Mouse (Mus musculus) kidney, embryonic 14.5 days (tissue): ENCODE data around the gene Sorcs2. TPM values are rescaled to one million over a fixed set of nuclear protein-coding genes. Genes with fewer than 3 reads are reported as not detected.

Source experiments
- ATAC-seq: fragments of 200-750 bp; cut with Nextera tagmentation; 2 replicates; pipeline ENCODE4 v1.8.0; 2017; ENCODE audit warnings: moderate number of reproducible peaks, mild to moderate bottlenecking, moderate TSS enrichment, moderate library complexity; ENCODE audit not compliant: low FRiP score, low TSS enrichment
- H3K27ac ChIP-seq: fragments of 300-500 bp; sonication (generic); 2 replicates; pipeline ENCODE4 v1.5.1; 2014; ENCODE audit warnings: low read depth, mild to moderate bottlenecking, low read length, moderate library complexity, mixed read lengths
- H3K27me3 ChIP-seq: fragments of 300-500 bp; sonication (generic); 2 replicates; pipeline ENCODE4 v1.6.1; 2014; ENCODE audit warnings: mild to moderate bottlenecking, low read length; ENCODE audit not compliant: control insufficient read depth, insufficient read depth
- H3K36me3 ChIP-seq: fragments of 300-500 bp; sonication (generic); 2 replicates; pipeline ENCODE4 v1.6.1; 2014; ENCODE audit warnings: low read length, mixed read lengths; ENCODE audit not compliant: control insufficient read depth, insufficient read depth
- H3K4me1 ChIP-seq: fragments of 300-500 bp; sonication (generic); 2 replicates; pipeline ENCODE4 v1.6.1; 2014; ENCODE audit warnings: low read length, mixed read lengths; ENCODE audit not compliant: control insufficient read depth, insufficient read depth
- H3K4me2 ChIP-seq: fragments of 300-500 bp; sonication (generic); replicated peaks from 2 replicates; pipeline ENCODE4 v1.6.1; 2014; ENCODE audit warnings: low read depth, mild to moderate bottlenecking, low read length
- H3K4me3 ChIP-seq: fragments of 300-500 bp; sonication (generic); 2 replicates; pipeline ENCODE4 v1.5.1; 2014; ENCODE audit warnings: mild to moderate bottlenecking, low read length
- H3K9ac ChIP-seq: fragments of 300-500 bp; sonication (generic); 2 replicates; pipeline ENCODE4 v1.6.1; 2014; ENCODE audit warnings: low read depth, mild to moderate bottlenecking, low read length, moderate library complexity
- H3K9me3 ChIP-seq: fragments of 300-500 bp; sonication (generic); 2 replicates; pipeline ENCODE4 v1.6.1; 2016; ENCODE audit warnings: low read length; ENCODE audit not compliant: control insufficient read depth
- WGBS: fragments of 180-500 bp; shearing (Covaris S2); extraction: QIAGEN DNeasy Blood & Tissue Kit; methylation state at CpG from one replicate; pipeline ENCODE4 v1.1.7; 2014; 5-methylcytosine and 5-hydroxymethylcytosine counted together
- polyA plus RNA-seq: library from polyadenylated mRNA; unstranded; fragments of >200 nt; fragmentation: Nextera tagmentation; extraction: Ambion mirVana; gene quantifications from 2 replicates; pipeline ENCODE4 v1.2.1, GENCODE M21; 2014

The Sorcs2 gene
- polyA plus RNA-seq, 1 experiment from 2014 or later = 10.3 TPM

DNA sequence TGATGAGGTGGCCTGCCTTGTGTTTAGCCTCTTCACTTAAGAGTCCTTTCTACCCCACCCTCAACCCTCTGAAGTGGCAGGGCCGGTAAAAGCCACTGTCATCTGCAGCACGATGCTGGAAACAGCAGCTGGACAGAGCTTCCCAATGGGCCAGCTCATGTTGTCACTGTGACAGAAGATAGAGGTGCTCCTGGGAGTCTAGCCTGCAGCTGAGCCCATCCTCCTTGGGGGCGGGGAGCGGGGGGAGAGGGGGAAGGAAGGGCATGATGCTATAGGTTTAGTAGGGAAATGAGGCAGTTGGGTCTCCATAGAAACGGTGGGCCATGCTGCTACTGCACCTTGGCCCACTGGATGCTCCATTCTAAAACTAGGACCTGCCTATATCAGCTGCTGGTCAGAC lies 279.9 kb downstream of the Sorcs2 start:
- H3K4me2 ChIP-seq = no peak overlapping the region
- H3K9me3 ChIP-seq = no peaks in the 10 kb centered on the region
- H3K27ac ChIP-seq = no peak overlapping the region
- H3K27me3 ChIP-seq = no peaks in the 10 kb centered on the region
- no peaks in the 10 kb centered on the region for H3K36me3 ChIP-seq
- H3K4me1 ChIP-seq = peaks cover 10% of the 10 kb centered on the region
- H3K9ac ChIP-seq = no peak overlapping the region
- WGBS = 56% methylated on average over 5 of the region's 5 CpGs
- no peak overlapping the region for H3K4me3 ChIP-seq
- no peak for ATAC-seq

GRCm38 (mm10) chr5:36115519-36115918 lies 282.4 kb downstream of the Sorcs2 start:
- H3K4me1 ChIP-seq = peaks cover 4% of the 10 kb centered on the region; the same call in 1 of the 2 replicates
- WGBS = 82% methylated on average over 7 of the region's 7 CpGs
- no peak overlapping the region for H3K27ac ChIP-seq
- no peak overlapping the region for H3K9ac ChIP-seq
- ATAC-seq = no peak
- no peaks in the 10 kb centered on the region for H3K27me3 ChIP-seq
- no peaks in the 10 kb centered on the region for H3K9me3 ChIP-seq
- no peak overlapping the region for H3K4me2 ChIP-seq
- H3K36me3 ChIP-seq = no peaks in the 10 kb centered on the region
- no peak overlapping the region for H3K4me3 ChIP-seq

DNA sequence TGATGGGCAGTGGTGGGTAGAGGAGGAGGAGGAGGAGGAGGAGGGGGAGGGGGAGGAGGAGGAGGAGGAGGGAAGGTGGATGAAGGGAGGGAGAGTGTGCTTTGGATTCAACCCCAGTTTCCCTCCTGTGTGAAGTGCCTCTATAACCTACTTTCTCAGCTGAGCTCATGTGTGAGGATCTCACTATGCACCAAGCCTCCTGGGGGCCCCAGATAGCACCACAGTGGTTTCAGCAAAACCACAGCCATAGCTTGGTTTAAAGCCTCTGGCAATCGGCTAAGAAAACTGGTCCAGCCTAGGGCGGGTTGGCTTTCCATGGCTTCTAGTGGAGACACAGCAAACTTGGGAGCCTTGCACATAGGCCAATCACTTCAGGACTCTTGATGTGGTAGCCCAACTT lies 284.2 kb downstream of the Sorcs2 start:
- Histone ChIP-seq H3K4me1 (no peaks in the 10 kb centered on the region), H3K9me3 (no peaks in the 10 kb centered on the region), H3K27ac (no peak overlapping the region), H3K4me2 (no peak overlapping the region), H3K36me3 (no peaks in the 10 kb centered on the region), H3K9ac (no peak overlapping the region), H3K4me3 (no peak overlapping the region), H3K27me3 (no peaks in the 10 kb centered on the region)
- 90% methylated on average over 2 of the region's 2 CpGs for WGBS
- no peak for ATAC-seq

DNA sequence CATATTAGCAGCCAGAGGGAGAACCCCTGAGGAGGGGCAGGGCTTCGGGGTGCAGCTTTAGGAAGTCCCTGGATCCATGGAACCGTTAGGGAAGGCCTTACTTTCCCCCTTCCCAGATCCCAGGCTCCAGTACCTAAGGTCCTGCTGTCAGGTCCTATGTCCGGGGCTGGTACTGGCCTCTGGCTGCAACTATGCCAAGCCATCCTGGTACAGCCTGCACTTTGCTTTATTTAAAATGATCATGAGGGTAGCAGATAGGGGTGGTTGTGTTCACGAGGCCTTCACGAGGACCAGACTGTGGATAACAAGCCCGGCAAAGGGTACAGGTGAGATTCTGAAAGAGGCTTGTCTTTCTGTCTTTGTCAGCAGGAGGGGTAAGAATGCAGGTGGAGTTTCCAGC lies 285.2 kb downstream of the Sorcs2 start:
- H3K27me3 ChIP-seq = no peaks in the 10 kb centered on the region

DNA sequence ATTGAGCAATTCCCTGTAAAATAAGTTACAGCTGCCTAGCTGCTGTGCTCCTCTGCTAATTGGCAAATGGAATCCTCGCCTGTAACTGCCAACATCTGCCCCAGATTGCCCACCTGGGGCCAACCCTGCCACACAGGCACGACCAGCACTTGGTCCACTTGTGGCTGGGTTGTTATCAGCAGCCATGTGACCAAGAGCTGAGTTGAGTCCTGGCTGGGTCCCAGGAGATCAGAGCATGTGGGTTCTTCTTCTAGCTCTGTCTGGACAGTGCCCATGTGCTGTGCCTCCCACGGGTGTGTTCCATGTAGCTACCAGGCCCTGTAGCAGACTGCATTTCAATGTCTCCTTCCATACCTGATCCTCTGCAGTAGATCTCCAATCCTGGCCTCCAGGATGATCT lies 286.4 kb downstream of the Sorcs2 start:
- H3K36me3 ChIP-seq = no peaks in the 10 kb centered on the region
- 84% methylated on average over 3 of the region's 3 CpGs for WGBS

More for the DNA sequence above, 285.2 kb downstream of the Sorcs2 start:
- no peak for ATAC-seq
- Histone ChIP-seq H3K9ac (no peak overlapping the region), H3K27ac (no peak overlapping the region), H3K36me3 (no peaks in the 10 kb centered on the region), H3K4me2 (no peak overlapping the region), H3K4me1 (no peaks in the 10 kb centered on the region), H3K4me3 (no peak overlapping the region), H3K9me3 (no peaks in the 10 kb centered on the region)
- 86% methylated on average over 6 of the region's 6 CpGs for WGBS

DNA sequence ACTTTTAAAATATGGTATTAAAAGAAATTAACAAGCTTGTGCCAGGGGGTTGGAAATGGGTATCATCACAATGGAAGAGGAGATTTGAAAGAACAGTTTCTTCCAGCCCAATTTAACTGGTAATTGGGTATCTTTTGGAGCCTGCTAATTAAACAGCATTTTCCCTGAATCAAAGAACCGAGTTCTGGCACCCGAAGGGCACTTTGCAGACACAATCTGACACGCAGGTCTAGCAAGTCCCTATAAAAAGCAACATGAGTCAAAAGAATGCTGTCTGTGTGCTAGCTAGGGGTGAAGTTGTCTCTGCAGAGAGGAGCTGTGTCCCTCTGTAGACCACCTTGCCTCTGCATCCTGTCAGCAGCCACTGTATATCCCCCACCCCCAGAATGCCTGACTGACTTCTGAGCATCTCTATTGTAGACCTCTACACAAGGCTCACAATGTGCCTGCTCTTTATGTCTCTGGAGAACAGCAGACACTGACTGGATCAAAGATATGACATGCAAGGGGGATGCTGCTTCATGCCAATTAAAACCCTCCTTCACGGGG lies 289.5 kb downstream of the Sorcs2 start:
- 76% methylated on average over 4 of the region's 4 CpGs for WGBS
- Histone ChIP-seq H3K9me3 (no peaks in the 10 kb centered on the region), H3K9ac (no peak overlapping the region), H3K4me3 (no peak overlapping the region), H3K27ac (no peak overlapping the region), H3K4me2 (no peak overlapping the region), H3K27me3 (no peaks in the 10 kb centered on the region), H3K36me3 (no peaks in the 10 kb centered on the region), H3K4me1 (no peaks in the 10 kb centered on the region)
- no peak for ATAC-seq

More for the DNA sequence above, 286.4 kb downstream of the Sorcs2 start:
- H3K4me1 ChIP-seq = no peaks in the 10 kb centered on the region
- no peak overlapping the region for H3K4me3 ChIP-seq
- H3K27me3 ChIP-seq = no peaks in the 10 kb centered on the region
- H3K9ac ChIP-seq = no peak overlapping the region
- no peaks in the 10 kb centered on the region for H3K9me3 ChIP-seq
- no peak overlapping the region for H3K27ac ChIP-seq
- ATAC-seq = no peak
- no peak overlapping the region for H3K4me2 ChIP-seq

DNA sequence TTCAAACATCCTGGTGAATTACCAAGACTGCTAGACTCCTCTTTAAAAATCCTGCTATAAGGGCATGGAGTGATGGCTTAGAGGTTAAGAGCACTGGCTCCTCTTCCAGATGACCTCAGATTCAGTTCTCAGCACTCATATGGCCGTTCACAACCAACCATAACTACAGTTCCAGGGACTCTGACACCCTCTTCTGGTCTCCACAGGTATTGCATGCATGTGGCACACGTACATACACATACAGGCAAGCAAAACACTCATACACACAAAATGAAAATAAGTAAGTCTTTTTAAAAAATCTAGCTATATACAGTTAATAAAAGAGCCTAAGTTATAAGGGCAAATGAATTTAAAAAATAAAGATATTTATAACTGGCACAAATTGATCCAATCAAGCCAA lies 294.5 kb downstream of the Sorcs2 start:
- no peak overlapping the region for H3K9ac ChIP-seq
- no peak overlapping the region for H3K4me3 ChIP-seq
- H3K36me3 ChIP-seq = no peaks in the 10 kb centered on the region
- no peak overlapping the region for H3K27ac ChIP-seq
- 92% methylated on average over 2 of the region's 2 CpGs for WGBS
- no peaks in the 10 kb centered on the region for H3K4me1 ChIP-seq
- H3K9me3 ChIP-seq = no peaks in the 10 kb centered on the region
- no peak for ATAC-seq
- H3K4me2 ChIP-seq = no peak overlapping the region
- no peaks in the 10 kb centered on the region for H3K27me3 ChIP-seq

- H3K4me1 ChIP-seq = no peaks in the 10 kb centered on the region
- no peaks in the 10 kb centered on the region for H3K27me3 ChIP-seq
- 16% methylated on average over 10 of the region's 10 CpGs for WGBS
- no peak overlapping the region for H3K4me3 ChIP-seq
- 0 out of 2 replicates have a peak, but pooled peaks have one; percentile 56 for ATAC-seq
- no peaks in the 10 kb centered on the region for H3K9me3 ChIP-seq
- H3K9ac ChIP-seq = no peak overlapping the region
- no peak overlapping the region for H3K27ac ChIP-seq
- no peaks in the 10 kb centered on the region for H3K36me3 ChIP-seq
- H3K4me2 ChIP-seq = no peak overlapping the region
Observed at GRCm38 (mm10) chr5:36101129-36101528, 296.8 kb downstream of the Sorcs2 start.

GRCm38 (mm10) chr5:36100488-36100887 lies 297.5 kb downstream of the Sorcs2 start:
- Histone ChIP-seq H3K27me3 (no peaks in the 10 kb centered on the region), H3K4me1 (no peaks in the 10 kb centered on the region), H3K9ac (no peak overlapping the region), H3K4me3 (no peak overlapping the region), H3K27ac (no peak overlapping the region), H3K9me3 (no peaks in the 10 kb centered on the region), H3K4me2 (no peak overlapping the region), H3K36me3 (no peaks in the 10 kb centered on the region)
- WGBS = 59% methylated on average over 3 of the region's 3 CpGs
- ATAC-seq = 0 out of 2 replicates have a peak, but pooled peaks have one; percentile 22
